Mouse (Mus musculus) hindbrain, postnatal 0 days (tissue): ENCODE data around the gene Cideb. TPM values are rescaled to one million over a fixed set of nuclear protein-coding genes. Genes with fewer than 3 reads are reported as not detected.

Experiments used
- ATAC-seq: fragments of 200-750 bp; cut with Nextera tagmentation; 2 replicates; pipeline ENCODE4 v1.8.0; 2017; ENCODE audit warnings: mild to moderate bottlenecking, moderate TSS enrichment, moderate library complexity
- DNase-seq: peaks from one replicate; pipeline ENCODE4 v3.0.0-alpha.2; 2015; ENCODE audit warnings: low spot score
- H3K27ac ChIP-seq: fragments of 300-500 bp; sonication (generic); 2 replicates; pipeline ENCODE4 v1.5.1; 2014; ENCODE audit warnings: mild to moderate bottlenecking
- H3K27me3 ChIP-seq: fragments of 300-500 bp; sonication (generic); 2 replicates; pipeline ENCODE4 v1.6.1; 2014; ENCODE audit warnings: low read length, mixed read lengths; ENCODE audit not compliant: insufficient read depth
- H3K36me3 ChIP-seq: fragments of 300-500 bp; sonication (generic); 2 replicates; pipeline ENCODE4 v1.6.1; 2014; ENCODE audit warnings: low read length, mixed read lengths; ENCODE audit not compliant: insufficient read depth
- H3K4me1 ChIP-seq: fragments of 300-500 bp; sonication (generic); 2 replicates; pipeline ENCODE4 v1.6.1; 2014; ENCODE audit warnings: antibody characterized with exemption, low read length, mixed read lengths; ENCODE audit not compliant: insufficient read depth
- H3K4me2 ChIP-seq: fragments of 300-500 bp; sonication (generic); 2 replicates; pipeline ENCODE4 v1.6.1; 2014; ENCODE audit warnings: low read depth, mild to moderate bottlenecking, low read length, moderate library complexity, mixed read lengths
- H3K4me3 ChIP-seq: fragments of 300-500 bp; sonication (generic); 2 replicates; pipeline ENCODE4 v1.5.1; 2014; ENCODE audit warnings: low read length
- H3K9ac ChIP-seq: fragments of 300-500 bp; sonication (generic); replicated peaks from 2 replicates; pipeline ENCODE4 v1.6.1; 2014; ENCODE audit warnings: mild to moderate bottlenecking, low read length, moderate library complexity, mixed read lengths
- H3K9me3 ChIP-seq: fragments of 300-500 bp; sonication (generic); 2 replicates; pipeline ENCODE4 v1.6.1; 2016; ENCODE audit warnings: low read length, mixed read lengths
- CTCF ChIP-seq: IDR thresholded peaks from 2 replicates; pipeline ENCODE4 v1.5.1; 2016; ENCODE audit warnings: antibody characterized with exemption, control low read depth, low read depth
- WGBS: fragments of 180-500 bp; shearing (Covaris S2); extraction: QIAGEN DNeasy Blood & Tissue Kit; methylation state at CpG from one replicate; pipeline ENCODE4 v1.1.7; 2014; 5-methylcytosine and 5-hydroxymethylcytosine counted together
- polyA plus RNA-seq: library from polyadenylated mRNA; unstranded; fragments of >200 nt; fragmentation: Nextera tagmentation; extraction: Ambion mirVana; gene quantifications from 2 replicates; pipeline ENCODE4 v1.2.1, GENCODE M21; 2015
- total RNA-seq: library from RNA; depleted of rRNA; stranded (reverse); fragments of >200 nt; gene quantifications from 2 replicates; pipeline ENCODE4 v1.2.3, GENCODE M21; 2014; rRNA removed

Cideb gene
- total and polyA plus RNA-seq, 2 experiments from 2014 or later: 0.75 to 1.9 TPM

- DNase-seq (no peak), ATAC-seq (no peak)
- no peak overlapping the region for H3K4me2 ChIP-seq
- no peaks in the 10 kb centered on the region; the same call in 1 of the 2 replicates for H3K4me1 ChIP-seq
- no peak overlapping the region for H3K27ac ChIP-seq
- 15% methylated on average over 25 of the region's 25 CpGs for WGBS
- no peak overlapping the region for H3K9ac ChIP-seq
- H3K36me3 ChIP-seq: no peaks in the 10 kb centered on the region
- 0 out of 2 replicates have a peak, but pooled peaks cover 5% of the 10 kb centered on the region for H3K27me3 ChIP-seq
- no peaks in the 10 kb centered on the region for H3K9me3 ChIP-seq
- no peak overlapping the region for H3K4me3 ChIP-seq
- TF ChIP-seq CTCF: no peak
These were observed 45.1 kb downstream of the Cideb start for GRCm38 (mm10) chr14:55713007-55713728.

GRCm38 (mm10) chr14:55711786-55712185 lies 46.5 kb downstream of the Cideb start:
- no peak overlapping the region for H3K4me3 ChIP-seq
- H3K36me3 ChIP-seq: no peaks in the 10 kb centered on the region
- no peaks in the 10 kb centered on the region for H3K9me3 ChIP-seq
- no peak overlapping the region for H3K4me2 ChIP-seq
- 0 out of 2 replicates have a peak, but pooled peaks cover 5% of the 10 kb centered on the region for H3K27me3 ChIP-seq
- 85% methylated on average over 7 of the region's 7 CpGs for WGBS
- no peaks in the 10 kb centered on the region; the same call in 1 of the 2 replicates for H3K4me1 ChIP-seq
- no peak for ATAC-seq
- TF ChIP-seq CTCF: no peak
- DNase-seq: no peak
- H3K27ac ChIP-seq: no peak overlapping the region
- H3K9ac ChIP-seq: no peak overlapping the region

- no peak for ATAC-seq
These were observed 48.7 kb downstream of the Cideb start for GRCm38 (mm10) chr14:55709509-55709908.

GRCm38 (mm10) chr14:55707397-55707796 lies 50.9 kb downstream of the Cideb start:
- DNase-seq: no peak
- Histone ChIP-seq H3K4me1 (no peaks in the 10 kb centered on the region), H3K9ac (no peak overlapping the region), H3K4me2 (no peak overlapping the region), H3K27me3 (0 out of 2 replicates have a peak, but pooled peaks cover 1% of the 10 kb centered on the region), H3K36me3 (no peaks in the 10 kb centered on the region), H3K27ac (no peak overlapping the region), H3K4me3 (no peak overlapping the region), H3K9me3 (no peaks in the 10 kb centered on the region)
- no peak for TF ChIP-seq CTCF
- WGBS: 82% methylated on average over 5 of the region's 5 CpGs
- ATAC-seq: no peak

More at GRCm38 (mm10) chr14:55709509-55709908, 48.7 kb downstream of the Cideb start:
- no peak overlapping the region for H3K4me3 ChIP-seq
- H3K36me3 ChIP-seq: no peaks in the 10 kb centered on the region
- 91% methylated on average over 4 of the region's 4 CpGs for WGBS
- H3K27ac ChIP-seq: no peak overlapping the region
- H3K27me3 ChIP-seq: 0 out of 2 replicates have a peak, but pooled peaks cover 5% of the 10 kb centered on the region
- TF ChIP-seq CTCF: no peak
- no peaks in the 10 kb centered on the region; the same call in 1 of the 2 replicates for H3K4me1 ChIP-seq
- no peak overlapping the region for H3K9ac ChIP-seq
- no peak overlapping the region for H3K4me2 ChIP-seq
- no peak for DNase-seq
- H3K9me3 ChIP-seq: no peaks in the 10 kb centered on the region

- Histone ChIP-seq H3K4me1 (no peaks in the 10 kb centered on the region), H3K4me2 (no peak overlapping the region), H3K9ac (no peak overlapping the region), H3K4me3 (no peak overlapping the region), H3K27ac (no peak overlapping the region), H3K36me3 (no peaks in the 10 kb centered on the region), H3K27me3 (no peaks in the 10 kb centered on the region), H3K9me3 (no peaks in the 10 kb centered on the region)
- ATAC-seq (no peak), DNase-seq (no peak)
- TF ChIP-seq CTCF: no peak
- WGBS: 92% methylated on average over 8 of the region's 8 CpGs
These were observed 52.1 kb downstream of the Cideb start for GRCm38 (mm10) chr14:55706051-55706600.

Other genes starting within 250 kb of the Cideb start
Only the 30 nearest of the 35 such genes appear.
- gene Fitm1, start 182.8 kb downstream of the Cideb start, total RNA-seq: 2.9 TPM in 1 of 2 replicates, not detected in the other
- gene Fitm1, start 182.8 kb downstream of the Cideb start, polyA plus RNA-seq: 0.25 TPM in 1 of 2 replicates, not detected in the other
- 86.5 and 128 TPM in 2 replicates for gene Psme1, start 180.3 kb downstream of the Cideb start, total RNA-seq
- gene Psme1, start 180.3 kb downstream of the Cideb start, polyA plus RNA-seq: 226 and 244 TPM in 2 replicates
- 26.6 and 51.6 TPM in 2 replicates for gene Emc9, start 173.2 kb downstream of the Cideb start, total RNA-seq
- gene Emc9, start 173.2 kb downstream of the Cideb start, polyA plus RNA-seq: 79.0 and 82.2 TPM in 2 replicates
- gene Psme2, start 167.3 kb downstream of the Cideb start, total RNA-seq: 51.9 and 57.6 TPM in 2 replicates
- gene Psme2, start 167.3 kb downstream of the Cideb start, polyA plus RNA-seq: 163 and 208 TPM in 2 replicates
- 23.6 and 25.5 TPM in 2 replicates for gene Rnf31, start 166.8 kb downstream of the Cideb start, total RNA-seq
- 21.0 and 21.2 TPM in 2 replicates for gene Rnf31, start 166.8 kb downstream of the Cideb start, polyA plus RNA-seq
- 14.8 and 18.4 TPM in 2 replicates for gene Irf9, start 154.9 kb downstream of the Cideb start, total RNA-seq
- 7.3 and 10.1 TPM in 2 replicates for gene Irf9, start 154.9 kb downstream of the Cideb start, polyA plus RNA-seq
- 11.6 and 12.8 TPM in 2 replicates for gene Rec8, start 140.4 kb downstream of the Cideb start, total RNA-seq
- 12.2 and 14.1 TPM in 2 replicates for gene Rec8, start 140.4 kb downstream of the Cideb start, polyA plus RNA-seq
- 120 and 132 TPM in 2 replicates for gene Ipo4, start 122.5 kb downstream of the Cideb start, total RNA-seq
- 92.5 and 106 TPM in 2 replicates for gene Ipo4, start 122.5 kb downstream of the Cideb start, polyA plus RNA-seq
- 2.8 and 7.9 TPM in 2 replicates for gene Gm49378, start 120.6 kb downstream of the Cideb start, total RNA-seq
- gene Gm49378, start 120.6 kb downstream of the Cideb start, polyA plus RNA-seq: 1.0 and 1.4 TPM in 2 replicates
- gene Tm9sf1, start 114.7 kb downstream of the Cideb start, total RNA-seq: 55.3 and 59.3 TPM in 2 replicates
- gene Tm9sf1, start 114.7 kb downstream of the Cideb start, polyA plus RNA-seq: 59.7 and 62.8 TPM in 2 replicates
- gene Tssk4, start 108.3 kb downstream of the Cideb start, total RNA-seq: 0.32 and 1.3 TPM in 2 replicates
- 0.24 and 0.28 TPM in 2 replicates for gene Tssk4, start 108.3 kb downstream of the Cideb start, polyA plus RNA-seq
- 40.6 and 45.1 TPM in 2 replicates for gene Mdp1, start 98.0 kb downstream of the Cideb start, total RNA-seq
- 70.6 and 70.8 TPM in 2 replicates for gene Mdp1, start 98.0 kb downstream of the Cideb start, polyA plus RNA-seq
- 17.5 and 24.3 TPM in 2 replicates for gene Gmpr2, start 86.5 kb downstream of the Cideb start, total RNA-seq
- 36.9 and 37.6 TPM in 2 replicates for gene Gmpr2, start 86.5 kb downstream of the Cideb start, polyA plus RNA-seq
- gene Nedd8, start 86.3 kb downstream of the Cideb start, total RNA-seq: 128 and 143 TPM in 2 replicates
- gene Nedd8, start 86.3 kb downstream of the Cideb start, polyA plus RNA-seq: 629 TPM in 2 replicates
- 18.7 and 21.9 TPM in 2 replicates for gene Tinf2, start 76.6 kb downstream of the Cideb start, total RNA-seq
- 23.8 and 27.3 TPM in 2 replicates for gene Tinf2, start 76.6 kb downstream of the Cideb start, polyA plus RNA-seq
- 0.10 and 0.11 TPM in 2 replicates for gene Tgm1, start 44.5 kb downstream of the Cideb start, total RNA-seq
- 0.06 and 0.16 TPM in 2 replicates for gene Tgm1, start 44.5 kb downstream of the Cideb start, polyA plus RNA-seq
- 78.7 and 83.8 TPM in 2 replicates for gene Rabggta, start 36.2 kb downstream of the Cideb start, total RNA-seq
- 50.4 and 51.9 TPM in 2 replicates for gene Rabggta, start 36.2 kb downstream of the Cideb start, polyA plus RNA-seq
- 62.0 and 69.2 TPM in 2 replicates for gene Dhrs1, start 12.8 kb downstream of the Cideb start, total RNA-seq
- 86.0 and 88.3 TPM in 2 replicates for gene Dhrs1, start 12.8 kb downstream of the Cideb start, polyA plus RNA-seq
- gene Nop9, start 12.8 kb downstream of the Cideb start, total RNA-seq: 19.9 and 28.9 TPM in 2 replicates
- gene Nop9, start 12.8 kb downstream of the Cideb start, polyA plus RNA-seq: 23.0 and 23.5 TPM in 2 replicates
- 0.16 and 0.32 TPM in 2 replicates for gene Ltb4r2, start 3.0 kb upstream of the Cideb start, total RNA-seq
- 0.69 and 0.78 TPM in 2 replicates for gene Ltb4r2, start 3.0 kb upstream of the Cideb start, polyA plus RNA-seq
- 0.43 and 0.52 TPM in 2 replicates for gene Ltb4r1, start 7.5 kb upstream of the Cideb start, total RNA-seq
- gene Ltb4r1, start 7.5 kb upstream of the Cideb start, polyA plus RNA-seq: 0.64 and 0.71 TPM in 2 replicates
- gene Adcy4, start 25.6 kb upstream of the Cideb start, total RNA-seq: 5.6 and 5.8 TPM in 2 replicates
- gene Adcy4, start 25.6 kb upstream of the Cideb start, polyA plus RNA-seq: 1.7 and 2.8 TPM in 2 replicates
- 0.42 and 1.7 TPM in 2 replicates for gene Ripk3, start 30.4 kb upstream of the Cideb start, total RNA-seq
- 1.7 and 2.0 TPM in 2 replicates for gene Ripk3, start 30.4 kb upstream of the Cideb start, polyA plus RNA-seq
- gene Nfatc4, start 64.7 kb upstream of the Cideb start, total RNA-seq: 13.9 and 21.9 TPM in 2 replicates
- gene Nfatc4, start 64.7 kb upstream of the Cideb start, polyA plus RNA-seq: 5.9 and 6.8 TPM in 2 replicates
- gene Nynrin, start 95.6 kb upstream of the Cideb start, total RNA-seq: 33.6 and 39.3 TPM in 2 replicates
- gene Nynrin, start 95.6 kb upstream of the Cideb start, polyA plus RNA-seq: 5.1 and 6.4 TPM in 2 replicates
- 2.1 and 5.0 TPM in 2 replicates for gene Cbln3, start 125.9 kb upstream of the Cideb start, total RNA-seq
- gene Cbln3, start 125.9 kb upstream of the Cideb start, polyA plus RNA-seq: 0.67 and 0.68 TPM in 2 replicates
- gene Khnyn, start 126.5 kb upstream of the Cideb start, total RNA-seq: 15.1 and 17.9 TPM in 2 replicates
- 7.0 and 7.1 TPM in 2 replicates for gene Khnyn, start 126.5 kb upstream of the Cideb start, polyA plus RNA-seq
- 120 and 138 TPM in 2 replicates for gene Sdr39u1, start 141.8 kb upstream of the Cideb start, total RNA-seq
- 134 and 136 TPM in 2 replicates for gene Sdr39u1, start 141.8 kb upstream of the Cideb start, polyA plus RNA-seq
- gene Cma1, start 186.2 kb upstream of the Cideb start, total RNA-seq: 0.21 and 1.6 TPM in 2 replicates
- 0.88 and 1.3 TPM in 2 replicates for gene Cma1, start 186.2 kb upstream of the Cideb start, polyA plus RNA-seq
- not detected in 2 replicates for gene Cma2, start 192.5 kb upstream of the Cideb start, total RNA-seq
- gene Cma2, start 192.5 kb upstream of the Cideb start, polyA plus RNA-seq: not detected in 2 replicates